Mouse (Mus musculus) limb, embryonic 14.5 days (tissue): ENCODE results near the gene Sez6. TPM values are rescaled to one million over a fixed set of nuclear protein-coding genes. Genes with fewer than 3 reads are reported as not detected.

ENCODE experiments used
- ATAC-seq: fragments of 200-750 bp; cut with Nextera tagmentation; 2 replicates; pipeline ENCODE4 v1.8.0; 2017; ENCODE audit warnings: low read depth, moderate number of reproducible peaks, moderate TSS enrichment; ENCODE audit not compliant: low FRiP score
- DNase-seq: peaks from one replicate; pipeline ENCODE4 v3.0.0-alpha.2; 2015; ENCODE audit warnings: low spot score
- H3K27ac ChIP-seq: fragments of 300-500 bp; sonication (generic); replicated peaks from 2 replicates; pipeline ENCODE4 v1.5.1; 2014; ENCODE audit warnings: low read depth, mild to moderate bottlenecking, low read length, moderate library complexity, mixed read lengths
- H3K27me3 ChIP-seq: fragments of 300-500 bp; sonication (generic); 2 replicates; pipeline ENCODE4 v1.6.1; 2014; ENCODE audit warnings: low read length, mixed read lengths; ENCODE audit not compliant: control insufficient read depth, insufficient read depth
- H3K36me3 ChIP-seq: fragments of 300-500 bp; sonication (generic); 2 replicates; pipeline ENCODE4 v1.6.1; 2014; ENCODE audit warnings: mild to moderate bottlenecking, low read length, moderate library complexity, mixed read lengths; ENCODE audit not compliant: control insufficient read depth, insufficient read depth
- H3K4me1 ChIP-seq: fragments of 300-500 bp; sonication (generic); 2 replicates; pipeline ENCODE4 v1.6.1; 2014; ENCODE audit warnings: antibody characterized with exemption, low read length, mixed read lengths; ENCODE audit not compliant: control insufficient read depth, insufficient read depth
- H3K4me2 ChIP-seq: fragments of 300-500 bp; sonication (generic); replicated peaks from 2 replicates; pipeline ENCODE4 v1.6.1; 2014; ENCODE audit warnings: low read depth, mild to moderate bottlenecking, low read length, moderate library complexity; ENCODE audit not compliant: severe bottlenecking
- H3K4me3 ChIP-seq: fragments of 300-500 bp; sonication (generic); replicated peaks from 2 replicates; pipeline ENCODE4 v1.5.1; 2014; ENCODE audit warnings: low read length
- H3K9ac ChIP-seq: fragments of 300-500 bp; sonication (generic); 2 replicates; pipeline ENCODE4 v1.6.1; 2014; ENCODE audit warnings: mild to moderate bottlenecking, low read depth, low read length, moderate library complexity; ENCODE audit not compliant: severe bottlenecking
- H3K9me3 ChIP-seq: fragments of 300-500 bp; sonication (generic); 2 replicates; pipeline ENCODE4 v1.6.1; 2016; ENCODE audit warnings: low read length; ENCODE audit not compliant: control insufficient read depth
- POLR2A ChIP-seq: fragments of 200-500 bp; IDR thresholded peaks from 2 replicates; pipeline ENCODE4 v1.8.0; 2012; ENCODE audit warnings: inconsistent platforms, mild to moderate bottlenecking, moderate library complexity, borderline replicate concordance; ENCODE audit not compliant: insufficient read depth, insufficient read length; ENCODE audit errors: extremely low read depth
- WGBS: fragments of 180-500 bp; shearing (Covaris S2); extraction: QIAGEN DNeasy Blood & Tissue Kit; methylation state at CpG from one replicate; pipeline ENCODE4 v1.1.7; 2014; 5-methylcytosine and 5-hydroxymethylcytosine counted together
- polyA plus RNA-seq, 2 experiments: library from polyadenylated mRNA; depleted of rRNA in 1 of 2; stranded (reverse) in 1 of 2; unstranded in 1 of 2; fragments of >200 nt; fragmentation: Nextera tagmentation in 1 of 2; extraction: Ambion mirVana in 1 of 2; gene quantifications; 2 replicates each; pipeline versions ENCODE4 v1.2.1 to v1.2.3; 2012 to 2014

Sez6 gene
- polyA plus RNA-seq, 2 experiments, result 1.2 to 1.4 TPM

GRCm38 (mm10) chr11:77900696-77901095, 29.9 kb upstream of the Sez6 start:
- Histone ChIP-seq H3K27ac (no peak overlapping the region), H3K4me1 (peaks cover 7% of the 10 kb centered on the region; the same call in 1 of the 2 replicates), H3K27me3 (peaks cover 18% of the 10 kb centered on the region; the same call in 1 of the 2 replicates), H3K4me2 (no peak overlapping the region), H3K36me3 (no peaks in the 10 kb centered on the region), H3K9ac (no peak overlapping the region), H3K9me3 (no peaks in the 10 kb centered on the region), H3K4me3 (no peak overlapping the region)
- WGBS, result 88% methylated on average over 4 of the region's 4 CpGs
- DNase-seq (no peak), ATAC-seq (no peak)
- no peak for TF ChIP-seq POLR2A

- H3K9me3 ChIP-seq, result no peaks in the 10 kb centered on the region
- H3K27ac ChIP-seq, result no peak overlapping the region
- peaks cover 7% of the 10 kb centered on the region; the same call in 1 of the 2 replicates for H3K4me1 ChIP-seq
- no peak overlapping the region for H3K9ac ChIP-seq
- no peaks in the 10 kb centered on the region for H3K36me3 ChIP-seq
- TF ChIP-seq POLR2A, result no peak
- H3K4me2 ChIP-seq, result no peak overlapping the region
- WGBS, result 46% methylated on average over 5 of the region's 5 CpGs
- no peak for ATAC-seq
- DNase-seq, result no peak
- no peak overlapping the region for H3K4me3 ChIP-seq
- H3K27me3 ChIP-seq, result peaks cover 15% of the 10 kb centered on the region; the same call in 1 of the 2 replicates
These were observed 29.2 kb upstream of the Sez6 start for GRCm38 (mm10) chr11:77901366-77901765.

- no peak overlapping the region for H3K27ac ChIP-seq
- no peak for ATAC-seq
- H3K9ac ChIP-seq, result no peak overlapping the region
- WGBS, result 43% methylated on average over 8 of the region's 8 CpGs
- H3K4me2 ChIP-seq, result no peak overlapping the region
- H3K4me1 ChIP-seq, result peaks cover 7% of the 10 kb centered on the region; the same call in 1 of the 2 replicates
- no peaks in the 10 kb centered on the region for H3K9me3 ChIP-seq
- TF ChIP-seq POLR2A, result no peak
- no peak overlapping the region for H3K4me3 ChIP-seq
- DNase-seq, result no peak
- H3K27me3 ChIP-seq, result peaks cover 15% of the 10 kb centered on the region; the same call in 1 of the 2 replicates
- H3K36me3 ChIP-seq, result no peaks in the 10 kb centered on the region
These were observed 28.7 kb upstream of the Sez6 start for GRCm38 (mm10) chr11:77901775-77902355.

- ATAC-seq (no peak), DNase-seq (no peak)
- WGBS, result 29% methylated on average over 3 of the region's 3 CpGs
- H3K4me3 ChIP-seq, result no peak overlapping the region
- H3K27ac ChIP-seq, result no peak overlapping the region
- no peak for TF ChIP-seq POLR2A
- peaks cover 7% of the 10 kb centered on the region; the same call in 1 of the 2 replicates for H3K4me1 ChIP-seq
- no peak overlapping the region for H3K4me2 ChIP-seq
- no peak overlapping the region for H3K9ac ChIP-seq
- H3K36me3 ChIP-seq, result no peaks in the 10 kb centered on the region
- H3K9me3 ChIP-seq, result no peaks in the 10 kb centered on the region
- H3K27me3 ChIP-seq, result peaks cover under 1% of the 10 kb centered on the region; the same call in 1 of the 2 replicates
These were observed 26.8 kb upstream of the Sez6 start for GRCm38 (mm10) chr11:77903761-77904160.

GRCm38 (mm10) chr11:77904707-77905106, 25.9 kb upstream of the Sez6 start:
- DNase-seq, result no peak
- no peak overlapping the region for H3K27ac ChIP-seq
- H3K9ac ChIP-seq, result no peak overlapping the region
- 56% methylated on average over 1 of the region's 1 CpGs for WGBS
- H3K27me3 ChIP-seq, result no peaks in the 10 kb centered on the region
- H3K36me3 ChIP-seq, result no peaks in the 10 kb centered on the region
- H3K4me1 ChIP-seq, result peaks cover 7% of the 10 kb centered on the region; the same call in 1 of the 2 replicates
- no peak for TF ChIP-seq POLR2A
- H3K4me3 ChIP-seq, result no peak overlapping the region
- H3K4me2 ChIP-seq, result no peak overlapping the region
- no peaks in the 10 kb centered on the region for H3K9me3 ChIP-seq
- ATAC-seq, result no peak
